Mouse (Mus musculus) CH12.LX (cell line): ENCODE measurements at regions not wholly inside any gene's neighbourhood (a gene's known extent, or its start where the extent isn't known, plus 50 kb on each side); places are given as distances from the start of the nearest gene placed in this dataset.

ENCODE experiments used
- POLR2A ChIP-seq: IDR thresholded peaks from 2 replicates; pipeline ENCODE4 v1.6.1; 2011; ENCODE audit warnings: low read depth, mild to moderate bottlenecking, improper control_type of control experiment, low read length
- SIN3A ChIP-seq: IDR thresholded peaks from 2 replicates; pipeline ENCODE4 v1.6.1; 2012; ENCODE audit warnings: low read length, improper control_type of control experiment, inconsistent platforms
- SMC3 ChIP-seq: IDR thresholded peaks from 2 replicates; pipeline ENCODE4 v1.6.1; 2011; ENCODE audit warnings: low read depth, low read length, improper control_type of control experiment

- TF ChIP-seq SMC3 (no peak), POLR2A (no peak), SIN3A (no peak)
Observed at GRCm38 (mm10) chr9:99954038-99954618, 78.2 kb upstream of the Sox14 start.
